Mouse (Mus musculus) bone marrow macrophage, adult 2 months (primary cell): ENCODE results near the gene Adh6a. TPM values are rescaled to one million over a fixed set of nuclear protein-coding genes. Genes with fewer than 3 reads are reported as not detected.

Experiments
- H3K27ac ChIP-seq: 2 replicates; pipeline ENCODE4 v1.5.1; 2012; ENCODE audit warnings: low read depth, low read length; ENCODE audit not compliant: insufficient read depth
- H3K4me1 ChIP-seq: 2 replicates; pipeline ENCODE4 v1.6.1; 2012; ENCODE audit warnings: low read length; ENCODE audit not compliant: control insufficient read depth, insufficient read depth
- H3K4me3 ChIP-seq: 2 replicates; pipeline ENCODE4 v1.5.1; 2012; ENCODE audit warnings: mild to moderate bottlenecking, low read length, moderate library complexity; ENCODE audit not compliant: insufficient read depth
- CTCF ChIP-seq: IDR thresholded peaks from 2 replicates; pipeline ENCODE4 v1.5.1; 2012; ENCODE audit warnings: low read depth, mild to moderate bottlenecking, low read length, moderate library complexity
- POLR2A ChIP-seq: IDR thresholded peaks from 2 replicates; pipeline ENCODE4 v1.6.1; 2012; ENCODE audit warnings: mild to moderate bottlenecking, low read depth, low read length, borderline replicate concordance
- polyA plus RNA-seq: library from polyadenylated mRNA; stranded (reverse); fragments of >200 nt; gene quantifications from 2 replicates; pipeline ENCODE4 v1.2.4, GENCODE M21; 2012; ENCODE audit not compliant: missing spikeins, insufficient read depth, insufficient read length

The Adh6a gene
- polyA plus RNA-seq, 1 experiment, result not detected

DNA sequence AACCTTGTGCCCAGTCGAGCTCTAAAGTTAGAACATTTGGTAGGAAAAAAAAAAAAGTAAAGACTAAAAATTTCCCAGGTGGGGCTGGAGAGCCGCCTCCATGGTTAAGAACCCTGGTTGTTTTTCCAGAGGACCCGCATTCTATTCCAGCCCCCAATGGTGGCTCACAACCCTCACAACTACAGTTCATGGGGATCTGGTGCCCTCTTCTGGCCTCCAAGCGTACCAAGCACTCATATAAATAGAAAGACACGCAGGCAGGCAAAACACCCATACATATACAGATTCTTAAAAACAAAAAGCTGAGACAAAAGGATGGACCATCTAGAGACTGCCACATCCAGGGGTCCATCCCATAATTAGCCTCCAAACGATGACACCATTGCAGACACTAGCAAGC is 2.1 kb upstream of the Adh6a start:
- TF ChIP-seq CTCF (no peak), POLR2A (no peak)
- H3K4me3 ChIP-seq, result no peak overlapping the region
- no peak overlapping the region for H3K27ac ChIP-seq

DNA sequence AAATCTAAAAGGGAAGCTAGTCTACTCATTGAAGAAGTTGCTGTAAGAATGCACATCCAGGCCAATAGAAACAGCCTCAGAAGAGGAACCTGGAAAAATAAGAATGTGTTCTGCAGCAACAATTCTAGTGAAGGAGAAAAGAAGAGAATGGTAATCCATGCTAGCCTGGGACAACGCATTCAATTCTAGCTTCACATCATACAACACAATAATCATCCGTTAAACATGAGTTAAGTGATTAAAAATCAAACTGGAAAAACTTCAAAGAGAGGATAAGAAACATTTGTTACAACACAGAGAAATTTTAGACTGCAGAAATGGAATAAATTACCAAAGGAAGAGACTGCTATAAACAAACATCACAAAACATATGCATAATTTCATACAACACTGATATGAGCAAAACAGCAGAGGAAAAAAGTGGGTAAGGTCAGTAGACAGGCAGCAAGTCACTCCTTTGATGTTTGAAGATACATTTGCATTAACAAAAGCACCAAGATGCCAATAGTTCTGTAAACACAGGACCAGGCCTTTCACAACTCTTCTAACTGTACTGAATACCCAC is 3.9 kb downstream of the Adh6a start:
- H3K4me1 ChIP-seq, result no peaks in the 10 kb centered on the region
- no peak overlapping the region for H3K27ac ChIP-seq
- TF ChIP-seq CTCF (no peak), POLR2A (no peak)
- H3K4me3 ChIP-seq, result no peak overlapping the region

More for the DNA sequence above, 2.1 kb upstream of the Adh6a start:
- H3K4me1 ChIP-seq, result no peaks in the 10 kb centered on the region

DNA sequence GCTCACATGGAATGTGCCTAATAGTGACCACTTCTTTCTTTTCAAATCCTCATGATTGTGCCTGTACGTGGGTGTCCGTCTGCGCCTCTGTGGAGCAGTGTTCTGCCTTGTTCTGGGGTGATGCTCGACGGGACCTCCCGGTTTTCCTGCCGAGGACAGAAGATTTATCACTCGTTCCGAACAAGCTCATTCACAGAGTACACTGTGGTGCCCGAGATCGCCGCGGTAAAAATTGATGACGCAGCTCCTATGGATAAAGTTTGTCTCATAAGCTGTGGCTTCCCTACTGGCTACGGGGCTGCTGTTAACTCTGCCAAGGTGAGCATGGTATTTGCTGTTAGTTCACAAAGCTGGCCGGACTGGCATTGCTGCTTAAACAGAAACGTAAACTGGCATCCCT is 11.9 kb downstream of the Adh6a start:
- Histone ChIP-seq H3K4me1 (no peaks in the 10 kb centered on the region), H3K4me3 (no peak overlapping the region), H3K27ac (no peak overlapping the region)
- TF ChIP-seq CTCF, result no peak
- TF ChIP-seq POLR2A, result no peak

DNA sequence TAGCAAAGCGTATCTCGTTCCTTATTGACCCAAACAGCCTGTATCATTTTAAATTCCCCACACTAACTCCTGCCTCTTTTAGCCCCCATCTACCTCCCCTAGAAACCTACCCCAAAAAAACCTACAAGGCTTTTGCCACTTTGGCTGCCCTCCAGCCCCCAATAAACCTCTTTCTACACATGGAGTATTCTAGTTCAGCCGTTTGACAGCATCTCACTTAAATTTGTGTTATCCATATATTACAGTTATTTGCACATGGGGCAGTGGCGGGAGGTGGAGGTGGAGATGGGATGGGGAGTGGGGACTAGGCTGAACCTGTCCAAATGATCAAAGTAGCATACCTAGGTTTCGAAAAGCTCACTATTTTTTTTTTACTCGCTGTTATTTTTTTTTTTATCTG is 12.4 kb downstream of the Adh6a start:
- Histone ChIP-seq H3K27ac (no peak overlapping the region), H3K4me3 (no peak overlapping the region), H3K4me1 (no peaks in the 10 kb centered on the region)
- no peak for TF ChIP-seq CTCF

DNA sequence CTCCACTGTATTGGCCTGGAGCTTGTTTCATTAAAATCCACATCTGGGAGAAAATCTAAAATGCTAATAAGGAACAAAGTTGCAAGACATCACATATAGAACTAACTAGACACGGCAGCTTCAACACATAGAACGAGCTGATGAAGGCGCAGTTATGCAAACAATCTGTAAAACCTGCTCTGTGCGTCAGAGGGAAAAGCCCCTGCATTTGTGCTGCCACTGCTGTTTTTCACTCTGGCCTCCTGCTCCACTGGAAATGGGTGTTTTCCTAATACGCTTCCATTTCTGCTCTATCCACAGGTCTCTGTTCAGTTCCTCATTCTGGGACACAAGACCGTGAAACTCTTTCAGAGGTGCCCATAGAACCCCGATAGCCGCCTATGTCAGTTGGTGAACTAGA is 20.8 kb downstream of the Adh6a start:
- TF ChIP-seq POLR2A (no peak), CTCF (no peak)
- Histone ChIP-seq H3K4me3 (no peak overlapping the region), H3K4me1 (no peaks in the 10 kb centered on the region), H3K27ac (no peak overlapping the region)

DNA sequence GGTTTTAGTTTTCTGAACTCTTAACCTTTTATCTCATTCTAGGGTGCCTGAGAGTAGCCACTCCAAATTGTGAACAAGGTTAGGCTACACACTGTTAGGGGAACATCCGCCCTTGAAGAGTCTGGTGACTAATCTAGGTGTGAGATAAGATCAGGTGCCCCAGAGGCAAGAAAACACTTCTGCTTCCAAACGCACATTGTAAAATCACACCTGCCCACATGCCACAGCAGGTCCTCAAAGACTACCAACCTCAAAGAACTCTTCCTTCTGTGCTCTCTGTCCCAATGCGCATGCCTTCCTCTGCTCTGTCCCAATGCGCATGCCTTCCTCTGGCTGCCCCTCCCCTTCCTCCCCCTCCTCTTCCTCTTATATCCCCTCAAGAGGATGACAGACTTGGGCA is 21.2 kb downstream of the Adh6a start:
- Histone ChIP-seq H3K4me1 (no peaks in the 10 kb centered on the region), H3K27ac (no peak overlapping the region), H3K4me3 (no peak overlapping the region)
- TF ChIP-seq POLR2A, result no peak
- no peak for TF ChIP-seq CTCF

DNA sequence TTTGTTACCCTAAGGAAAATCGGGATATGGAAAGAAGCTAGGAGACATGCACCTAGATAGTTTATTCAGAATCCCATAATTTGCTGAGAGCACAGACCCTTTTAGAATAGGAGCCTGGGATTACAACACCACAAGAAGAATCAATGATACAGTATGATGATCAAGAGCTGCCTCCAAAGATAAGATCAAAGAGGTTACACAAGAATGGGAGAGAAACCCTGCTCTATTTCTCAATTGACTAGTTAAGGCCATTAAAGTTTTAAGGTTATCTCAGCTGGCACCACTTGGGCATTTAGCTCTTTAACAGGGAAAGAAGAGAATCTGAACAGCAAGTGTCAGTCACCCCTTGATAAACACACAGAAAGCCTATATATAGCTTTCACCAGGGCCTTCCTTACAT is 22.5 kb downstream of the Adh6a start:
- Histone ChIP-seq H3K4me3 (no peak overlapping the region), H3K4me1 (no peaks in the 10 kb centered on the region), H3K27ac (no peak overlapping the region)
- TF ChIP-seq CTCF (no peak), POLR2A (no peak)

DNA sequence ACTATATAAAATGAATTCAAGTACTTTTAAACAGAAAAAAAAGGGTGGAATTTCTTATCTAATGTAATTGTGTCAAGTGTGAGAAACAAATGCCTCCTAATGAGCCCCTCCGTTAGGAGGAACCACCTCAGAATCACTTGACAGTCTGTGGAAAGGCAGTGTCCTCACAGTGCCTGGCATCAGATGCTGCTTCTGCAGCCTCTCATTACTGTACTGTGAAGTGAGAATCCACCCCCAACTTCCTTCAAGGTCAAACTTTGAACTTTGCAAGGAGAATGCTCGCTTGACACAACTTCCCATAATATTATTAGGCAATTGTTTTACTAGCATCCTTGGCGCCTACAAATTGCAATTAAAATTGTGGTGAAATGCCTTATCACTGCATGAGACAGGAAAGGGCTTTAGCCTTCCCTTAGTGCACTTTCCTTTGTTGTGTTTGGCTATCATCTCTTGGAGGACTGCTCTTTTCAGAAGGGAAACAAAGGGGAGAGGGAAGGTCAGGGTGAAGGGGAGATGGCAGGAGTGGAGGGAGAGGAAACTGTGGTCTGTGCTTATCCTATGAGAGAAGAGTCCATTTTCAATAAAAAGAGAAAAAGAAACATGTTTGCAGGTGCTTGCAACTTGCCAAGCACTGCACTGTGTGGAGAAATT is 23.1 kb downstream of the Adh6a start:
- TF ChIP-seq POLR2A, result no peak
- no peak for TF ChIP-seq CTCF
- H3K4me1 ChIP-seq, result no peaks in the 10 kb centered on the region
- no peak overlapping the region for H3K4me3 ChIP-seq
- no peak overlapping the region for H3K27ac ChIP-seq

DNA sequence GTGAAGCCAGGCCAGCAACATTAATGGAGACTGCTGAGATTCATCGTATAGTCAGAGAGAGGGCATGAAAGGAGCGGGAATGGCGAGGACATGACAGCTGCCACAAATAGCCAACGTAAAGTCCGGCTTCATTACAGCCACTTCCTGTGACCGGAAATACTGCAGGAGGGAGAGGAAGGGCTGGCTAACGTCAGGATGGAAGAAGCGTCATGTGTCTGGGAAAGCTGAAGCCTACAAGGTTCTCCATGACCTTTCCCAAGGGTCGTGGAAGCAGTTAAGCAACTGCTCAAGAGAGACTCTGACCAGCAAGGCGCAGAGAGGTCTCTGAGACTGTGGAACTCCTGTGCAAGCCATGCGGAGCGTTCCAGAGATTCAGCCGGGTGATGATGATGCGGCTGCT is 28.4 kb downstream of the Adh6a start, which contains the start of gene Adh6b:
Adh6b (plus strand) TSS at position 305 of the 400 bp plus-strand sequence.
- Histone ChIP-seq H3K4me1 (no peaks in the 10 kb centered on the region), H3K27ac (no peak within 1 kb of the TSS), H3K4me3 (no peak within 1 kb of the TSS)
- no peak for TF ChIP-seq CTCF
- no peak for TF ChIP-seq POLR2A

DNA sequence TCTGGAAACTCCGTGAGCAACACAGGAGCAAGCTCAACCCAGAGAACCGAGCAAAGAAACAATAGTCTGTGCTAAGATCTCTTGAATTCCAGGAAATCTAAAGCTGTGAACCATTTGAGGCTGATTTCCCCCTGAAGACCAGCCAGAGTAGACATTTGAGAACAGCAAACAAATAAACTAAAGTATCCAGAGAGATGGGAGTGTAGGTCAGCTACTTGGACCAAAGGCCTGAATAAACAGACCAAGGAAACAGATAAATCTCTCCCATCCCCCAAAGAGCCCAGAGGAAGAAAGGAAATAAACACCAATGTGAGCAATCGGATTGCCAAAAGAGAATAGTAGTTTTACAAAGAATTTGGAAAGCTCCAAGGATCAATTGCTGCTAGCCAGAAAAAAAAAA is 34.0 kb downstream of the Adh6a start:
- TF ChIP-seq CTCF (no peak), POLR2A (no peak)
- no peak overlapping the region for H3K27ac ChIP-seq

DNA sequence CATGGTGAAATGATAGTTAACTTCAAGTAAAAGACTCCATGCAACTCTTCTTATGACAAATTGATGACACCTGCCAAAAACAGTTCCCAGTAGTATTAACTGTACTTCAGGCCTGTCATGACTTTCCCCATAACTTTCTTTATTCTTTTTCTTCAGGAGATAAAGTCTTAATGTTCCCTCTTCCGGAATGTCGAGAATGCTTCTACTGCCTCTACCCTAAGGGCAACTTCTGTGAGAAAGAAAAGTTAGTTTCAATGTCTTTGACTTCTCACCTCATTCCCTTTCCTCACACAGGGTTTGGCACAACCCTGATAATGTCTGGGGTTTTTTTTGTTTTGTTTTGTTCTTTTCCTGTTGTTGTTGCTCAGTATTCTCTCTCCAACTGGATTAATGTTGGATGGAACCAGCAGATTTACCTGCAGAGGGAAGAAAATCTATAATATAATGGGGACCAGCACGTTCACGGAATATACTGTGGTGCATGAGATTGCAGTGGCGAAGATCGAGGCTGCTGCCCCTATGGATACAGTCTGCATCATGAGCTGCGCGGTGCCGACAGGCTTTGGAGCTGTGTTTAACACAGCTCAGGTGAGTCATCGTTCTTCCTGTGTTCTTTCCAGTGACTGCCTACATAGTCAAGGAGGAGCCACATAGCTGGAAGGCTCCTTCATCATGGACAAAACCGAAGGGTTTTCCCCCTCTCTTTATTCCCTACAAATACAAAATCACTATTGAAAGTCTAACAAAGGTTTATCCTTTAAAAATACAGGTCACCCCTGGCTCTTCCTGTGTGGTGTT is 39.1 kb downstream of the Adh6a start:
- TF ChIP-seq CTCF (no peak), POLR2A (no peak)
- Histone ChIP-seq H3K27ac (no peak overlapping the region), H3K4me1 (no peaks in the 10 kb centered on the region), H3K4me3 (no peak overlapping the region)

More for the DNA sequence above, 34.0 kb downstream of the Adh6a start:
- no peaks in the 10 kb centered on the region for H3K4me1 ChIP-seq
- no peak overlapping the region for H3K4me3 ChIP-seq
